In genomic region chr6:8694636-8695514, GRCm38 (mm10) we compare ENCODE assay signal across 8 mouse cellular contexts.
DNase-seq lines count a peak whose midpoint lies in the region; ATAC-seq lines count a peak whose summit lies in the region.

No protein-coding gene starts in this region.

- WGBS in neural tube, embryonic 13.5 days, result 59% methylated on average over 12 of the region's 12 CpGs
- 55% methylated on average over 12 of the region's 12 CpGs for WGBS in neural tube, embryonic 15.5 days
- 53% methylated on average over 12 of the region's 12 CpGs for WGBS in forebrain, embryonic 12.5 days
- WGBS in kidney, embryonic 14.5 days, result 54% methylated on average over 12 of the region's 12 CpGs

- 0 out of 2 replicates have a peak overlapping the region, but pooled peaks have one; percentile 33 for H3K27ac ChIP-seq in neural tube, embryonic 13.5 days (replicated peaks)
- no peak overlapping the region for H3K27ac ChIP-seq in neural tube, embryonic 15.5 days (replicated peaks)
- H3K27ac ChIP-seq in forebrain, embryonic 12.5 days, result peak overlapping the region; percentile 92
- H3K27ac ChIP-seq in kidney, embryonic 14.5 days (ENCODE audit: low read depth, low read length), result peak overlapping the region; percentile 14; the same call in 1 of the 2 replicates

- H3K9me3 ChIP-seq in neural tube, embryonic 13.5 days, result no peaks in the 10 kb centered on the region
- H3K9me3 ChIP-seq in neural tube, embryonic 15.5 days (replicated peaks), result no peaks in the 10 kb centered on the region
- H3K9me3 ChIP-seq in forebrain, embryonic 12.5 days, result no peaks in the 10 kb centered on the region
- H3K9me3 ChIP-seq in kidney, embryonic 14.5 days (ENCODE audit: control insufficient read depth, low read length), result no peaks in the 10 kb centered on the region

- H3K4me1 ChIP-seq in neural tube, embryonic 13.5 days (replicated peaks), result peaks cover 19% of the 10 kb centered on the region
- peaks cover 10% of the 10 kb centered on the region; the same call in 1 of the 2 replicates for H3K4me1 ChIP-seq in neural tube, embryonic 15.5 days
- H3K4me1 ChIP-seq in forebrain, embryonic 12.5 days, result peaks cover 20% of the 10 kb centered on the region
- H3K4me1 ChIP-seq in kidney, embryonic 14.5 days (ENCODE audit: control insufficient read depth, insufficient read depth, low read length), result no peaks in the 10 kb centered on the region; the same call in 1 of the 2 replicates

- H3K4me2 ChIP-seq in neural tube, embryonic 13.5 days, result no peak overlapping the region
- H3K4me2 ChIP-seq in neural tube, embryonic 15.5 days, result no peak overlapping the region
- H3K4me2 ChIP-seq in forebrain, embryonic 12.5 days, result no peak overlapping the region
- no peak overlapping the region for H3K4me2 ChIP-seq in kidney, embryonic 14.5 days (replicated peaks; ENCODE audit: low read depth, low read length)

- no peak for ATAC-seq in neural tube, embryonic 13.5 days (ENCODE audit: low read depth)
- ATAC-seq in neural tube, embryonic 15.5 days (ENCODE audit: low FRiP score), result no peak
- no peak for ATAC-seq in forebrain, embryonic 12.5 days (ENCODE audit: low FRiP score)
- ATAC-seq in kidney, embryonic 14.5 days (ENCODE audit: low FRiP score, low TSS enrichment), result peak; percentile 32; the same call in 1 of the 2 replicates

- H3K27me3 ChIP-seq in neural tube, embryonic 13.5 days, result no peaks in the 10 kb centered on the region
- H3K27me3 ChIP-seq in neural tube, embryonic 15.5 days (replicated peaks), result no peaks in the 10 kb centered on the region
- H3K27me3 ChIP-seq in forebrain, embryonic 12.5 days, result no peaks in the 10 kb centered on the region
- no peaks in the 10 kb centered on the region for H3K27me3 ChIP-seq in kidney, embryonic 14.5 days (ENCODE audit: control insufficient read depth, insufficient read depth, low read length)

- H3K36me3 ChIP-seq in neural tube, embryonic 13.5 days, result no peaks in the 10 kb centered on the region
- H3K36me3 ChIP-seq in neural tube, embryonic 15.5 days, result no peaks in the 10 kb centered on the region
- no peaks in the 10 kb centered on the region for H3K36me3 ChIP-seq in forebrain, embryonic 12.5 days (replicated peaks)
- no peaks in the 10 kb centered on the region for H3K36me3 ChIP-seq in kidney, embryonic 14.5 days (ENCODE audit: control insufficient read depth, insufficient read depth, low read length)

- H3K4me3 ChIP-seq in neural tube, embryonic 13.5 days, result no peak overlapping the region
- no peak overlapping the region for H3K4me3 ChIP-seq in neural tube, embryonic 15.5 days (replicated peaks)
- no peak overlapping the region for H3K4me3 ChIP-seq in forebrain, embryonic 12.5 days (replicated peaks)
- H3K4me3 ChIP-seq in kidney, embryonic 14.5 days (ENCODE audit: low read length), result no peak overlapping the region

- no peak overlapping the region for H3K9ac ChIP-seq in neural tube, embryonic 13.5 days
- H3K9ac ChIP-seq in neural tube, embryonic 15.5 days (replicated peaks), result no peak overlapping the region
- H3K9ac ChIP-seq in forebrain, embryonic 12.5 days, result no peak overlapping the region
- no peak overlapping the region for H3K9ac ChIP-seq in kidney, embryonic 14.5 days (ENCODE audit: low read depth, low read length)

- peak; percentile 10 for DNase-seq in c-Kit-positive CD71-positive TER-119-negative erythroid progenitor cells, embryonic 14.5 days (ENCODE audit: low read depth)
- DNase-seq in lung, postnatal 25 days (ENCODE audit: low spot score), result peak; percentile 39
- peak; percentile 50 for DNase-seq in thymus, postnatal 4 days
- DNase-seq in spleen, postnatal 4 days (ENCODE audit: low spot score in 2 of 2), result no peak

Comparison
In these comparisons a context has a peak if more than half of its experiments do, and no peak if none do; other contexts are left out.
1. DNase-seq: peak in c-Kit-positive CD71-positive TER-119-negative erythroid progenitor cells, embryonic 14.5 days (single experiment), lung, postnatal 25 days (single experiment) and thymus, postnatal 4 days (single experiment); none in spleen, postnatal 4 days (0 of 2).